Mouse (Mus musculus) layer of hippocampus, adult 9-10 months (tissue): ENCODE results near the gene Gna15.
A peak's percentile ranks its signal among the peaks of the same experiment; 100 is the strongest.

Experiments
- DNase-seq: peaks from one replicate; pipeline ENCODE4 v3.0.0; 2022; ENCODE audit warnings: low spot score

The Gna15 gene

GRCm38 (mm10) chr10:81553807-81554755 is 30.1 kb upstream of the Gna15 start:
- DNase-seq, result no peak

- DNase-seq, result no peak
Measured at GRCm38 (mm10) chr10:81553232-81553631, 29.2 kb upstream of the Gna15 start.

- DNase-seq, result peak; percentile 72
Measured at GRCm38 (mm10) chr10:81551597-81552102, 27.6 kb upstream of the Gna15 start.

- no peak for DNase-seq
Measured at GRCm38 (mm10) chr10:81550257-81550656, 26.2 kb upstream of the Gna15 start.

GRCm38 (mm10) chr10:81548944-81549343 is 24.9 kb upstream of the Gna15 start:
- no peak for DNase-seq

- no peak for DNase-seq
Measured at GRCm38 (mm10) chr10:81546788-81547571, 23.0 kb upstream of the Gna15 start.

- DNase-seq, result no peak
Measured at GRCm38 (mm10) chr10:81546332-81546731, 22.3 kb upstream of the Gna15 start.

- peak; percentile 95 for DNase-seq
Measured at GRCm38 (mm10) chr10:81545161-81545747, 21.2 kb upstream of the Gna15 start, which contains the start of gene Gna11. Gna11 (minus strand) TSS chr10:81545190.

GRCm38 (mm10) chr10:81544296-81545160 is 20.5 kb upstream of the Gna15 start:
- no peak for DNase-seq

GRCm38 (mm10) chr10:81543633-81544032 is 19.6 kb upstream of the Gna15 start:
- DNase-seq, result no peak

GRCm38 (mm10) chr10:81542727-81543460 is 18.9 kb upstream of the Gna15 start:
- DNase-seq, result no peak

- DNase-seq, result no peak
Measured at GRCm38 (mm10) chr10:81541803-81542202, 17.8 kb upstream of the Gna15 start.

GRCm38 (mm10) chr10:81541363-81541762 is 17.3 kb upstream of the Gna15 start:
- DNase-seq, result no peak

- DNase-seq, result no peak
Measured at GRCm38 (mm10) chr10:81538321-81539048, 14.5 kb upstream of the Gna15 start.

- no peak for DNase-seq
Measured at GRCm38 (mm10) chr10:81537429-81537828, 13.4 kb upstream of the Gna15 start.

- DNase-seq, result no peak
Measured at GRCm38 (mm10) chr10:81536734-81537133, 12.7 kb upstream of the Gna15 start.

GRCm38 (mm10) chr10:81534826-81535225 is 10.8 kb upstream of the Gna15 start:
- DNase-seq, result no peak

- DNase-seq, result no peak
Measured at GRCm38 (mm10) chr10:81526779-81527178, 2.8 kb upstream of the Gna15 start.

- DNase-seq, result no peak
Measured at GRCm38 (mm10) chr10:81525017-81525694, 1.1 kb upstream of the Gna15 start.
